Comparison of ENCODE assay signal across 9 mouse cellular contexts in the genomic region with DNA sequence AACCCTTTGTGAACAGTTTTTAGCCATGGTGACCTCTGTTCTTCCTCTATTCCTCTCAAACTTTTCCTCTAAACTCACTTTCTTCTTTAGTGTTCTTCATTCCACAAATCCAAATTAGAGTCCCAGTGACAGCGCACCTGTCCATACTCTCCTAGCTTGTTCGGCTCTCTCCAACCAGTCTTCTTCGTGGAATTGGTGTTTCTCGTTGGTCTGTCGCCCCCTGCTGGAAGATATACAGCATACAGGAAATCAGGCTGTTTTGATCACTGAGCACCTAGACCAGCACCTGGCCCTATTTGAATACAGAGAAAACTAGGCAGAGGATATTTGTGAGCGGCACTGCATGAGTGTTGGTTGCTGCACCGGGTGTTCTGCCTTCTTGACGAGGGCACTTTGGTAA. TPM values are rescaled to one million over a fixed set of nuclear protein-coding genes. Genes with fewer than 3 reads are reported as not detected.
DNase-seq lines count a peak whose midpoint lies in the region; ATAC-seq and TF ChIP-seq lines count a peak whose summit lies in the region.
"Had no signal": no experiment of that assay in that cellular context is flagged by ENCODE, and none has a peak within 500 bp of the region (broad histone marks: within the 10 kb centered on the region; RNA-seq: fewer than 3 reads in every experiment).

No protein-coding gene starts in this region.

- peak; percentile 68 for DNase-seq in ZHBTc4 (ENCODE audit: low read depth, low spot score)
- DNase-seq in cerebellum, postnatal 14 days, result peak; percentile 70 to 73
- DNase-seq in heart, postnatal 10 days, result peak; percentile 41 to 67
- DNase-seq in layer of hippocampus, adult 9-10 months (ENCODE audit: low spot score), result peak; percentile 26
- peak; percentile 10 to 62 for DNase-seq in spleen, postnatal 4 days (ENCODE audit: low spot score in 2 of 2)

- no peaks in the 10 kb centered on the region for H3K27me3 ChIP-seq in intestine, postnatal 0 days (replicated peaks; ENCODE audit: control insufficient read depth, insufficient read depth, low read length)
- H3K27me3 ChIP-seq in intestine, embryonic 15.5 days (replicated peaks), result no peaks in the 10 kb centered on the region
- H3K27me3 ChIP-seq: lung, embryonic 15.5 days had no signal

- no peak overlapping the region for H3K4me3 ChIP-seq in intestine, postnatal 0 days (ENCODE audit: low read depth, low read length)
- no peak overlapping the region for H3K4me3 ChIP-seq in intestine, embryonic 15.5 days (replicated peaks)
- H3K4me3 ChIP-seq: lung, embryonic 15.5 days had no signal

- intact Hi-C loops in heart, postnatal 10 days (cut with DNase I), result loop anchor here (1.0 to 2.0 kb wide), 2 partner anchors 260 to 729 kb away; a partner anchor contains a TSS

- no peak overlapping the region for H3K9ac ChIP-seq in intestine, postnatal 0 days (ENCODE audit: low read depth, low read length)
- no peak overlapping the region for H3K9ac ChIP-seq in intestine, embryonic 15.5 days
- H3K9ac ChIP-seq: lung, embryonic 15.5 days had no signal

- peak; percentile 84 for TF ChIP-seq CTCF in intestine, postnatal 0 days (IDR thresholded peaks at IDR 0.05; ENCODE audit: low read depth)

- 41% methylated on average over 8 of the region's 8 CpGs for WGBS in intestine, postnatal 0 days
- 39% methylated on average over 8 of the region's 8 CpGs for WGBS in intestine, embryonic 15.5 days

- no peak for ATAC-seq in intestine, postnatal 0 days
- ATAC-seq in intestine, embryonic 15.5 days, result no peak
- peak; percentile 83 for ATAC-seq in megakaryocyte progenitor cell, adult 5-6 weeks (replicated peaks; ENCODE audit: poor library complexity)

- no peak overlapping the region for H3K27ac ChIP-seq in intestine, postnatal 0 days (ENCODE audit: low read depth, low read length)
- H3K27ac ChIP-seq in intestine, embryonic 15.5 days, result no peak overlapping the region
- H3K27ac ChIP-seq: lung, embryonic 15.5 days had no signal

- no peaks in the 10 kb centered on the region for H3K9me3 ChIP-seq in intestine, postnatal 0 days (ENCODE audit: control insufficient read depth)
- no peaks in the 10 kb centered on the region for H3K9me3 ChIP-seq in intestine, embryonic 15.5 days
- H3K9me3 ChIP-seq: lung, embryonic 15.5 days had no signal

- H3K4me2 ChIP-seq in intestine, postnatal 0 days (replicated peaks; ENCODE audit: low read depth), result no peak overlapping the region
- H3K4me2 ChIP-seq in intestine, embryonic 15.5 days (replicated peaks), result no peak overlapping the region
- H3K4me2 ChIP-seq: lung, embryonic 15.5 days had no signal

- H3K4me1 ChIP-seq in intestine, postnatal 0 days (replicated peaks; ENCODE audit: control insufficient read depth, insufficient read depth, low read length), result no peaks in the 10 kb centered on the region
- H3K4me1 ChIP-seq in intestine, embryonic 15.5 days (replicated peaks), result no peaks in the 10 kb centered on the region
- H3K4me1 ChIP-seq: lung, embryonic 15.5 days had no signal

- H3K36me3 ChIP-seq in intestine, postnatal 0 days (ENCODE audit: control insufficient read depth, insufficient read depth), result no peaks in the 10 kb centered on the region
- H3K36me3 ChIP-seq in intestine, embryonic 15.5 days, result no peaks in the 10 kb centered on the region
- H3K36me3 ChIP-seq: lung, embryonic 15.5 days had no signal

RNA-seq across cellular contexts. Expression of a gene that starts 53.3 kb away (rescaled TPM):
- polyA plus RNA-seq in intestine, postnatal 0 days (2015; fragmentation: Nextera tagmentation; extraction: Ambion mirVana), result 9.3 and 9.4 TPM in 2 replicates
- 11.5 and 12.5 TPM in 2 replicates for polyA plus RNA-seq in intestine, embryonic 15.5 days (2015; fragmentation: Nextera tagmentation; extraction: Ambion mirVana)
- 10 to 100 TPM; 30.8 to 31.6 TPM for total RNA-seq in heart, postnatal 10 days (2021)
- 32.7 and 40.1 TPM in 2 replicates for total RNA-seq in megakaryocyte progenitor cell, adult 5-6 weeks (2015)
- total RNA-seq in megakaryocyte progenitor cell, adult 5-6 weeks (2017), result 33.0 and 35.6 TPM in 2 replicates
